Mouse (Mus musculus) midbrain, embryonic 12.5 days (tissue): ENCODE measurements around the gene Nufip2. TPM values are rescaled to one million over a fixed set of nuclear protein-coding genes. Genes with fewer than 3 reads are reported as not detected.

Experiments
- ATAC-seq: fragments of 200-750 bp; cut with Nextera tagmentation; 2 replicates; pipeline ENCODE4 v1.8.0; 2017; ENCODE audit warnings: low read depth, moderate TSS enrichment, moderate library complexity; ENCODE audit not compliant: low FRiP score
- H3K27ac ChIP-seq: fragments of 300-500 bp; sonication (generic); replicated peaks from 2 replicates; pipeline ENCODE4 v1.5.1; 2016; ENCODE audit warnings: mild to moderate bottlenecking
- H3K27me3 ChIP-seq: fragments of 300-500 bp; sonication (generic); 2 replicates; pipeline ENCODE4 v1.6.1; 2016; ENCODE audit warnings: mild to moderate bottlenecking
- H3K36me3 ChIP-seq: fragments of 300-500 bp; sonication (generic); 2 replicates; pipeline ENCODE4 v1.6.1; 2016
- H3K4me1 ChIP-seq: fragments of 300-500 bp; sonication (generic); 2 replicates; pipeline ENCODE4 v1.6.1; 2016
- H3K4me2 ChIP-seq: fragments of 300-500 bp; sonication (generic); replicated peaks from 2 replicates; pipeline ENCODE4 v1.6.1; 2016; ENCODE audit warnings: mild to moderate bottlenecking, moderate library complexity
- H3K4me3 ChIP-seq: fragments of 300-500 bp; sonication (generic); 2 replicates; pipeline ENCODE4 v1.5.1; 2016; ENCODE audit warnings: mild to moderate bottlenecking
- H3K9ac ChIP-seq: fragments of 300-500 bp; sonication (generic); replicated peaks from 2 replicates; pipeline ENCODE4 v1.6.1; 2016; ENCODE audit warnings: mild to moderate bottlenecking, moderate library complexity
- H3K9me3 ChIP-seq: fragments of 300-500 bp; sonication (generic); 2 replicates; pipeline ENCODE4 v1.6.1; 2016; ENCODE audit warnings: mild to moderate bottlenecking
- WGBS: fragments of 180-500 bp; shearing (Covaris S2); methylation state at CpG from one replicate; pipeline ENCODE4 v1.1.7; 2016; 5-methylcytosine and 5-hydroxymethylcytosine counted together
- polyA plus RNA-seq: library from polyadenylated mRNA; unstranded; fragments of >200 nt; fragmentation: Nextera tagmentation; extraction: Ambion mirVana; gene quantifications from 2 replicates; pipeline ENCODE4 v1.2.1, GENCODE M21; 2016

Nufip2 gene
- polyA plus RNA-seq, 1 experiment from 2014 or later: 5.0 TPM

DNA sequence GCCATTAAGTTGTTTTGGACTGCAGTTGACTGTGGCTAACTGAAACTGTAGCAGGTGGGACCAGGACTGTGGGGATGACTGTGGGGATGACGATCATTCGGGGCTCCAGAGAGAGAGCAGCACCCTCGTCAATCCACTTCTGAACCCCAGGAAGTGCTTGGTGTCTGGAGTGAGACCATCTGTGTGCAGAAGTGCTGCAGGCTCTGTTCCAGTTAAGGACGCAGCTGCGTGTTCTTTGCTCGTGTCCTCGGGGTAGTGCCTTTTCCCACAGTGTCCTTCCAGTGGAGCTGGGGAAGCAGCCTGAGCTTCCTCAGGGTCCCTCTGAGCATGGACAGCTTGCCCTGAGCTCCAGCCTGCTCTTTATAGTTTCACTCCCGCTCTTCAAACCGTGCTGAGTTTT lies 104.3 kb downstream of the Nufip2 start:
- Histone ChIP-seq H3K9me3 (no peaks in the 10 kb centered on the region), H3K27ac (peak overlapping the region; percentile 61), H3K4me3 (no peak overlapping the region), H3K4me2 (no peak overlapping the region), H3K27me3 (no peaks in the 10 kb centered on the region), H3K36me3 (no peaks in the 10 kb centered on the region), H3K9ac (0 out of 2 replicates have a peak overlapping the region, but pooled peaks have one; percentile 8), H3K4me1 (peaks cover 50% of the 10 kb centered on the region)
- ATAC-seq: no peak
- 47% methylated on average over 9 of the region's 9 CpGs for WGBS

DNA sequence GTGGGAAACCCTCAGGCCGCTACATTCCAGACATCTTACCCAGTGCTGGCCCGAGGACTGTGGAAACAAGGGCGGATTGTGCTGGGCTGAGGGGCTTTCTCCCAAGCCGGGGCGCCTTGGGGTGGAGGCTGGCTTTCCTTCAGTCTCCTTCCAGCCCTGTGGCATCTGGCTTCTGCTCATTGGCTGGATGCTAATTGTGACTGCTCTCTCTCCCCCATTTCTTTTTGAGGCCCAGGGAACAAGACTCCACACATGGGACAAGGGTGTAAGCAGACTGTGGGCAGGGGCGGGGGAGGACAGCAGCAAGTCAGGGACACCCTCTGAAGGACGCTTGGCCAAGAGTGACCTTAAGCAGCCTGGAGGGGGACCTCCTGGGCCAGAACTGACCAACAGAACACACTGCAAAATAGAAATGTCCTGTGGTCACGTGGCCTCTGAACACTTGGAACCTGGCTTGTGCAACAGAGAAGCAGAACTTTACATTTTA lies 105.3 kb downstream of the Nufip2 start:
- WGBS: 22% methylated on average over 8 of the region's 8 CpGs
- Histone ChIP-seq H3K9me3 (no peaks in the 10 kb centered on the region), H3K27me3 (no peaks in the 10 kb centered on the region), H3K36me3 (no peaks in the 10 kb centered on the region), H3K4me3 (no peak overlapping the region), H3K27ac (peak overlapping the region; percentile 61), H3K4me1 (peaks cover 40% of the 10 kb centered on the region), H3K9ac (peak overlapping the region; percentile 34; the same call in 1 of the 2 replicates), H3K4me2 (no peak overlapping the region)
- ATAC-seq: 0 out of 2 replicates have a peak, but pooled peaks have one; percentile 23

Other genes starting within 250 kb of the Nufip2 start
- 0.13 TPM in 1 of 2 replicates, not detected in the other for gene Coro6, start 223.7 kb upstream of the Nufip2 start, polyA plus RNA-seq
- gene Ankrd13b, start 196.5 kb upstream of the Nufip2 start, polyA plus RNA-seq: 22.3 and 26.1 TPM in 2 replicates
- 12.9 and 13.0 TPM in 2 replicates for gene Git1, start 192.6 kb upstream of the Nufip2 start, polyA plus RNA-seq
- 3.4 and 4.3 TPM in 2 replicates for gene Abhd15, start 171.0 kb upstream of the Nufip2 start, polyA plus RNA-seq
- 28.8 and 31.3 TPM in 2 replicates for gene Trp53i13, start 170.2 kb upstream of the Nufip2 start, polyA plus RNA-seq
- not detected in 2 replicates for gene Gm10392, start 167.0 kb upstream of the Nufip2 start, polyA plus RNA-seq
- gene Taok1, start 78.3 kb upstream of the Nufip2 start, polyA plus RNA-seq: 23.9 and 26.0 TPM in 2 replicates
- gene Cryba1, start 39.1 kb downstream of the Nufip2 start, polyA plus RNA-seq: 1.4 and 2.6 TPM in 2 replicates
- 61.0 and 61.7 TPM in 2 replicates for gene Myo18a, start 77.1 kb downstream of the Nufip2 start, polyA plus RNA-seq
- gene Gm10277, start 101.6 kb downstream of the Nufip2 start, polyA plus RNA-seq: 2.2 and 2.8 TPM in 2 replicates
- gene Pipox, start 207.9 kb downstream of the Nufip2 start, polyA plus RNA-seq: 12.0 and 14.4 TPM in 2 replicates
- 39.5 and 40.3 TPM in 2 replicates for gene Sez6, start 244.6 kb downstream of the Nufip2 start, polyA plus RNA-seq